Mouse (Mus musculus) embryonic fibroblast, embryonic 13.5 days (primary cell): ENCODE data around the gene Tsc22d1.

Experiments
- CTCF ChIP-seq: IDR thresholded peaks from 2 replicates; pipeline ENCODE4 v1.5.1; 2011; ENCODE audit warnings: mild to moderate bottlenecking, control low read depth, low read length, moderate library complexity, borderline replicate concordance; ENCODE audit not compliant: insufficient read depth
- POLR2A ChIP-seq: IDR thresholded peaks from 2 replicates; pipeline ENCODE4 v1.6.1; 2011; ENCODE audit warnings: low read depth, mild to moderate bottlenecking, control low read depth, low read length, moderate library complexity

- TF ChIP-seq CTCF (no peak), POLR2A (no peak)
These were observed 1.0 kb upstream of the Tsc22d1 start for GRCm38 (mm10) chr14:76413773-76414121.
